Mouse (Mus musculus): ENCODE measurements around the gene Tmem144. TPM values are rescaled to one million over a fixed set of nuclear protein-coding genes. Genes with fewer than 3 reads are reported as not detected.

Tmem144 gene
- polyA plus RNA-seq, 1 experiment from 2014 or later = 1.9 TPM

DNA sequence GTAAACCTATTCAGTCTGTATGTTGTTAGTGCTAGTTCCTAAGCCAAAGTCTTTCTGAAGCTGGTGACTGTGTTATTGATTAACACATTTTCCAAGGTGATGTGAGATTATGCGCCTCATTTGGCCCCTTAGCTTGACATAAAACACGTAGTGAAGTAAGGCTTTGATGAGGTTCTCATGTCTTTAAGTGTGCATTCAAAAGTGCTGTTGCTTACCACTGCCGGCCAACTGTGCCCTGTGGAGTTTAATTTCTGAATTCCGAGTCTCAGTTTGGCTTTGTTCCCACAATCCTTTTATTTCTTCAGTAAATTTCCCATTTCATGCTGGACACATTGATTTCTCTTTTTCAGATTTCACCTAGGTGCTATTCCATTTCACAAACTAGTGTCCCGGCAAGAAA, 5.2 kb upstream of the Tmem144 start:
- no peak overlapping the region for H3K4me3 ChIP-seq
- H3K4me2 ChIP-seq (replicated peaks) = no peak overlapping the region
- no peaks in the 10 kb centered on the region for H3K9me3 ChIP-seq
- ATAC-seq (ENCODE audit: low FRiP score, low read depth) = no peak
- 0 out of 2 replicates have a peak, but pooled peaks cover 2% of the 10 kb centered on the region for H3K4me1 ChIP-seq
- no peaks in the 10 kb centered on the region for H3K36me3 ChIP-seq
- H3K27ac ChIP-seq (replicated peaks) = no peak overlapping the region
- H3K27me3 ChIP-seq = peaks cover 5% of the 10 kb centered on the region; the same call in 1 of the 2 replicates
- 78% methylated on average over 5 of the region's 5 CpGs for WGBS
- no peak overlapping the region for H3K9ac ChIP-seq (replicated peaks)

GRCm38 (mm10) chr3:79852108-79852507, 465 bp downstream of the Tmem144 start:
- Histone ChIP-seq H3K36me3 (no peaks in the 10 kb centered on the region), H3K9me3 (no peaks in the 10 kb centered on the region), H3K4me3 (no peak overlapping the region), H3K4me1 (0 out of 2 replicates have a peak, but pooled peaks cover 6% of the 10 kb centered on the region), H3K9ac (replicated peaks) (no peak overlapping the region), H3K27me3 (peaks cover 5% of the 10 kb centered on the region; the same call in 1 of the 2 replicates), H3K27ac (replicated peaks) (no peak overlapping the region), H3K4me2 (replicated peaks) (no peak overlapping the region)
- 48% methylated on average over 3 of the region's 3 CpGs for WGBS
- ATAC-seq (ENCODE audit: low FRiP score, low read depth) = no peak

GRCm38 (mm10) chr3:79850656-79851055, 1.9 kb downstream of the Tmem144 start:
- no peak for ATAC-seq (ENCODE audit: low FRiP score, low read depth)
- Histone ChIP-seq H3K36me3 (no peaks in the 10 kb centered on the region), H3K4me1 (0 out of 2 replicates have a peak, but pooled peaks cover 6% of the 10 kb centered on the region), H3K9me3 (no peaks in the 10 kb centered on the region), H3K9ac (replicated peaks) (no peak overlapping the region), H3K4me3 (no peak overlapping the region), H3K4me2 (replicated peaks) (no peak overlapping the region), H3K27ac (replicated peaks) (no peak overlapping the region), H3K27me3 (0 out of 2 replicates have a peak, but pooled peaks cover 5% of the 10 kb centered on the region)
- WGBS = 33% methylated on average over 6 of the region's 6 CpGs

DNA sequence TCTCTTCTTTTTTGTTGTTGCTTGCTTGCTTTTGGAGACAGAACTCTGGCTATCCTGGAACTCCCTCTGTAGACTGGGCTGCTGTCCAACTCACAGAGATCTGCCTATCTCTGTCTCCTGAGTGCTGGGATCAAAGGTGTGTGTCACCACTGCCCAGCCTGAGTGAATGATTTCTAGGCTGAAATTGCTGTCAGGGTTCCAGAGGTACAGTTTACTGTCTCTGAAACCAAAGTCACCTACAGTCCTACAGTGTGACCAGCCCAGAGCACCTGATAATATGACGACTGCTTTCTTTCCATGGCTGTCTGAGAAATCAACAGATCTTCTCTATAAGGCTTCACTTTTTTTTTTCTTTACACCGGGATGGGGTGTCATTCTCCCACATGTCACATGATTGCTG, 3.0 kb downstream of the Tmem144 start:
- Histone ChIP-seq H3K4me1 (0 out of 2 replicates have a peak, but pooled peaks cover 6% of the 10 kb centered on the region), H3K4me2 (replicated peaks) (no peak overlapping the region), H3K4me3 (no peak overlapping the region), H3K27ac (replicated peaks) (no peak overlapping the region), H3K9me3 (no peaks in the 10 kb centered on the region), H3K36me3 (no peaks in the 10 kb centered on the region), H3K9ac (replicated peaks) (no peak overlapping the region), H3K27me3 (0 out of 2 replicates have a peak, but pooled peaks cover 5% of the 10 kb centered on the region)
- no peak for ATAC-seq (ENCODE audit: low FRiP score, low read depth)
- 75% methylated on average over 2 of the region's 2 CpGs for WGBS

- Histone ChIP-seq H3K27ac (replicated peaks) (no peak overlapping the region), H3K36me3 (no peaks in the 10 kb centered on the region), H3K9ac (replicated peaks) (no peak overlapping the region), H3K4me3 (no peak overlapping the region), H3K4me1 (0 out of 2 replicates have a peak, but pooled peaks cover 6% of the 10 kb centered on the region), H3K9me3 (no peaks in the 10 kb centered on the region), H3K4me2 (replicated peaks) (no peak overlapping the region), H3K27me3 (0 out of 2 replicates have a peak, but pooled peaks cover 4% of the 10 kb centered on the region)
- ATAC-seq (ENCODE audit: low FRiP score, low read depth) = no peak
- WGBS = 43% methylated on average over 4 of the region's 4 CpGs
These were observed 3.7 kb downstream of the Tmem144 start for GRCm38 (mm10) chr3:79848841-79849240.

DNA sequence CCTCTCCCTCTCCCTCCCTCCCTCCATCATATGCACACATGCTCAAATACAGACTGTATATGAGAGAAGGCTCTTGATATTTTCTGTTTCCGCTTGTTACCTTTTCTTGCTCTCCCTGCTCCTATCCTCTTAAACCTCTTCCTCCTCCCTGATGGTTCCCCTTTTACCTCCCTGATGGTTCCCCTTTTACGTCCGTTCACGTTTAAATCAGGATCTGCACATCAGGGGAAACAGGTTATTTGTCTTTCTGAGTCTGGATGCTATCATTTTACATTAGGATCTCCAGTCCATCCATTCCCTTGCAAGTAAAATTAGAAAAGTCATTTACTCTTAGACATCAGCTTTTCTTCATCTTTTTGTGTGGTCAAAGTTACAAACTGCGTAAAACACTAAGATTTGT, 5.9 kb downstream of the Tmem144 start:
- H3K27ac ChIP-seq (replicated peaks) = no peak overlapping the region
- H3K9ac ChIP-seq (replicated peaks) = no peak overlapping the region
- H3K9me3 ChIP-seq = no peaks in the 10 kb centered on the region
- no peaks in the 10 kb centered on the region for H3K4me1 ChIP-seq
- H3K4me3 ChIP-seq = no peak overlapping the region
- 80% methylated on average over 5 of the region's 5 CpGs for WGBS
- H3K27me3 ChIP-seq = no peaks in the 10 kb centered on the region
- H3K36me3 ChIP-seq = no peaks in the 10 kb centered on the region
- no peak for ATAC-seq (ENCODE audit: low FRiP score, low read depth)
- no peak overlapping the region for H3K4me2 ChIP-seq (replicated peaks)

GRCm38 (mm10) chr3:79843999-79844398, 8.6 kb downstream of the Tmem144 start:
- no peak overlapping the region for H3K4me2 ChIP-seq (replicated peaks)
- no peak overlapping the region for H3K27ac ChIP-seq (replicated peaks)
- H3K4me3 ChIP-seq = no peak overlapping the region
- no peaks in the 10 kb centered on the region for H3K9me3 ChIP-seq
- no peak overlapping the region for H3K9ac ChIP-seq (replicated peaks)
- H3K27me3 ChIP-seq = no peaks in the 10 kb centered on the region
- no peaks in the 10 kb centered on the region for H3K4me1 ChIP-seq
- no peaks in the 10 kb centered on the region for H3K36me3 ChIP-seq
- ATAC-seq (ENCODE audit: low FRiP score, low read depth) = no peak
- WGBS = 81% methylated on average over 9 of the region's 9 CpGs

GRCm38 (mm10) chr3:79842616-79843016, 10.0 kb downstream of the Tmem144 start:
- H3K4me3 ChIP-seq = peak overlapping the region; percentile 46
- H3K36me3 ChIP-seq = no peaks in the 10 kb centered on the region
- peak overlapping the region; percentile 41; the same call in 1 of the 2 replicates for H3K9ac ChIP-seq (replicated peaks)
- no peaks in the 10 kb centered on the region for H3K9me3 ChIP-seq
- peak; percentile 86 for ATAC-seq (ENCODE audit: low FRiP score, low read depth)
- H3K4me1 ChIP-seq = no peaks in the 10 kb centered on the region
- peak overlapping the region; percentile 67 for H3K4me2 ChIP-seq (replicated peaks)
- whole genome bisulfite sequencing = under 1% methylated on average over 19 of the region's 19 CpGs
- H3K27ac ChIP-seq (replicated peaks) = no peak overlapping the region
- H3K27me3 ChIP-seq = no peaks in the 10 kb centered on the region

- peak overlapping the region; percentile 67 for H3K4me2 ChIP-seq (replicated peaks)
- no peaks in the 10 kb centered on the region for H3K27me3 ChIP-seq
- no peaks in the 10 kb centered on the region for H3K9me3 ChIP-seq
- no peaks in the 10 kb centered on the region for H3K36me3 ChIP-seq
- 12% methylated on average over 12 of the region's 12 CpGs for WGBS
- H3K4me1 ChIP-seq = no peaks in the 10 kb centered on the region
- no peak overlapping the region for H3K27ac ChIP-seq (replicated peaks)
- H3K9ac ChIP-seq (replicated peaks) = peak overlapping the region; percentile 41; the same call in 1 of the 2 replicates
- peak overlapping the region; percentile 46 for H3K4me3 ChIP-seq
- peak; percentile 67 for ATAC-seq (ENCODE audit: low FRiP score, low read depth)
These were observed 10.4 kb downstream of the Tmem144 start for GRCm38 (mm10) chr3:79842165-79842564.

GRCm38 (mm10) chr3:79841475-79841874, 11.1 kb downstream of the Tmem144 start:
- H3K4me1 ChIP-seq = no peaks in the 10 kb centered on the region
- ATAC-seq (ENCODE audit: low FRiP score, low read depth) = peak; percentile 42
- H3K36me3 ChIP-seq = no peaks in the 10 kb centered on the region
- no peak overlapping the region for H3K27ac ChIP-seq (replicated peaks)
- peak overlapping the region; percentile 67 for H3K4me2 ChIP-seq (replicated peaks)
- H3K4me3 ChIP-seq = peak overlapping the region; percentile 46; the same call in 1 of the 2 replicates
- WGBS = 87% methylated on average over 6 of the region's 6 CpGs
- H3K9ac ChIP-seq (replicated peaks) = no peak overlapping the region
- H3K9me3 ChIP-seq = no peaks in the 10 kb centered on the region
- no peaks in the 10 kb centered on the region for H3K27me3 ChIP-seq

GRCm38 (mm10) chr3:79838751-79839150, 13.8 kb downstream of the Tmem144 start:
- ATAC-seq (ENCODE audit: low FRiP score, low read depth) = no peak
- H3K27ac ChIP-seq (replicated peaks) = no peak overlapping the region
- H3K4me2 ChIP-seq (replicated peaks) = no peak overlapping the region
- H3K4me1 ChIP-seq = no peaks in the 10 kb centered on the region
- WGBS = 57% methylated on average over 6 of the region's 6 CpGs
- no peak overlapping the region for H3K9ac ChIP-seq (replicated peaks)
- H3K36me3 ChIP-seq = no peaks in the 10 kb centered on the region
- no peaks in the 10 kb centered on the region for H3K9me3 ChIP-seq
- no peak overlapping the region for H3K4me3 ChIP-seq
- H3K27me3 ChIP-seq = no peaks in the 10 kb centered on the region

DNA sequence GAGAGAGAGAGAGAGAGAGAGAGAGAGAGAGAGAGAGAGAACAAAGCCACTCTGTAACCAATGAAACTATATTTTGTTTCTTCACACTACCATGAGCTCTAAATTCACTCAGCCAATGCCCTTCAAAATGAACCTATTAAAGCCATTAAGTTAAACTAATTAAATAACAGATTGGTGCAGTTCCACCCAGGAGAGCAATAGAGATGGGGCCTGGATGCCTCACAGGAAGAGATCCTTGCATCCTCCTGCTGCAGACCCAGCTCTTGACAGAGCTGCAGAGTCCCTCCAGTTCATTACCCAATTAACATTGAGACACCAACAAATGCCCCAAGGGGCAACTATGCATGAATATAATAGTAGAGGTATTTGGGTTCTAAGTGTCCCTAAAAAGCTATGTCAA, 23.3 kb downstream of the Tmem144 start:
- no peaks in the 10 kb centered on the region for H3K9me3 ChIP-seq
- no peak overlapping the region for H3K4me2 ChIP-seq (replicated peaks)
- H3K27ac ChIP-seq (replicated peaks) = no peak overlapping the region
- H3K27me3 ChIP-seq = no peaks in the 10 kb centered on the region
- H3K4me1 ChIP-seq = no peaks in the 10 kb centered on the region
- no peak overlapping the region for H3K4me3 ChIP-seq
- H3K36me3 ChIP-seq = no peaks in the 10 kb centered on the region
- H3K9ac ChIP-seq (replicated peaks) = no peak overlapping the region
- no peak for ATAC-seq (ENCODE audit: low FRiP score, low read depth)

Data from midbrain, embryonic 12.5 days (tissue).